Mouse (Mus musculus): ENCODE measurements around the gene Fxyd3. TPM values are rescaled to one million over a fixed set of nuclear protein-coding genes. Genes with fewer than 3 reads are reported as not detected.

Fxyd3 gene
- polyA plus RNA-seq, 1 experiment from 2014 or later = 70.8 TPM

GRCm38 (mm10) chr7:31059919-31060620 is 16.4 kb downstream of the Fxyd3 start:
- ATAC-seq = no peak
- H3K4me2 ChIP-seq (replicated peaks) = no peak overlapping the region
- H3K36me3 ChIP-seq = no peaks in the 10 kb centered on the region
- H3K9me3 ChIP-seq = no peaks in the 10 kb centered on the region
- H3K27me3 ChIP-seq (replicated peaks) = no peaks in the 10 kb centered on the region
- 69% methylated on average over 11 of the region's 11 CpGs for WGBS
- no peak overlapping the region for H3K4me3 ChIP-seq (replicated peaks)
- no peak overlapping the region for H3K27ac ChIP-seq
- H3K9ac ChIP-seq = no peak overlapping the region
- peaks cover 12% of the 10 kb centered on the region; the same call in 1 of the 2 replicates for H3K4me1 ChIP-seq (replicated peaks)

GRCm38 (mm10) chr7:31059108-31059507 is 17.4 kb downstream of the Fxyd3 start, which contains the start of gene Lgi4:
Gene Lgi4 (plus strand): TSS chr7:31059342.
- Histone ChIP-seq H3K9ac (no peak within 1 kb of the TSS), H3K9me3 (no peaks in the 10 kb centered on the region), H3K4me1 (replicated peaks) (peaks cover 19% of the 10 kb centered on the region), H3K4me2 (replicated peaks) (no peak within 1 kb of the TSS), H3K4me3 (replicated peaks) (no peak within 1 kb of the TSS), H3K27me3 (replicated peaks) (no peaks in the 10 kb centered on the region; the same call in 1 of the 2 replicates), H3K36me3 (no peaks in the 10 kb centered on the region), H3K27ac (no peak within 1 kb of the TSS)
- ATAC-seq = peak; percentile 60
- WGBS = 1% methylated on average over 2 of the region's 2 CpGs

GRCm38 (mm10) chr7:31058211-31058610 is 18.3 kb downstream of the Fxyd3 start:
- no peak for ATAC-seq
- Histone ChIP-seq H3K27me3 (replicated peaks) (peaks cover 3% of the 10 kb centered on the region; the same call in 1 of the 2 replicates), H3K9me3 (no peaks in the 10 kb centered on the region), H3K4me2 (replicated peaks) (no peak overlapping the region), H3K36me3 (no peaks in the 10 kb centered on the region), H3K27ac (no peak overlapping the region), H3K9ac (no peak overlapping the region), H3K4me1 (replicated peaks) (peaks cover 25% of the 10 kb centered on the region), H3K4me3 (replicated peaks) (no peak overlapping the region)
- 85% methylated on average over 6 of the region's 6 CpGs for WGBS

GRCm38 (mm10) chr7:31057730-31058129 is 18.8 kb downstream of the Fxyd3 start:
- Histone ChIP-seq H3K4me3 (replicated peaks) (no peak overlapping the region), H3K9me3 (no peaks in the 10 kb centered on the region), H3K27me3 (replicated peaks) (peaks cover 8% of the 10 kb centered on the region), H3K4me1 (replicated peaks) (peaks cover 30% of the 10 kb centered on the region), H3K9ac (no peak overlapping the region), H3K27ac (no peak overlapping the region), H3K4me2 (replicated peaks) (no peak overlapping the region), H3K36me3 (no peaks in the 10 kb centered on the region)
- WGBS = 75% methylated on average over 5 of the region's 5 CpGs
- ATAC-seq = no peak

GRCm38 (mm10) chr7:31057071-31057470 is 19.4 kb downstream of the Fxyd3 start, which contains the start of gene Fxyd1:
Gene Fxyd1 (minus strand): TSS chr7:31057199.
- no peaks in the 10 kb centered on the region for H3K36me3 ChIP-seq
- ATAC-seq = no peak
- H3K4me3 ChIP-seq (replicated peaks) = no peak within 1 kb of the TSS
- peaks cover 36% of the 10 kb centered on the region for H3K4me1 ChIP-seq (replicated peaks)
- peaks cover 15% of the 10 kb centered on the region for H3K27me3 ChIP-seq (replicated peaks)
- H3K9ac ChIP-seq = no peak within 1 kb of the TSS
- no peak within 1 kb of the TSS for H3K27ac ChIP-seq
- WGBS = 77% methylated on average over 2 of the region's 2 CpGs
- H3K4me2 ChIP-seq (replicated peaks) = no peak within 1 kb of the TSS
- no peaks in the 10 kb centered on the region for H3K9me3 ChIP-seq

GRCm38 (mm10) chr7:31056448-31056847 is 20.1 kb downstream of the Fxyd3 start:
- 72% methylated on average over 7 of the region's 7 CpGs for WGBS
- H3K4me3 ChIP-seq (replicated peaks) = no peak overlapping the region
- H3K27me3 ChIP-seq (replicated peaks) = peaks cover 21% of the 10 kb centered on the region
- no peaks in the 10 kb centered on the region for H3K36me3 ChIP-seq
- H3K9ac ChIP-seq = no peak overlapping the region
- H3K4me1 ChIP-seq (replicated peaks) = peaks cover 43% of the 10 kb centered on the region
- H3K4me2 ChIP-seq (replicated peaks) = no peak overlapping the region
- H3K9me3 ChIP-seq = no peaks in the 10 kb centered on the region
- no peak overlapping the region for H3K27ac ChIP-seq
- ATAC-seq = no peak

GRCm38 (mm10) chr7:31055883-31056282 is 20.6 kb downstream of the Fxyd3 start:
- Histone ChIP-seq H3K4me1 (replicated peaks) (peaks cover 48% of the 10 kb centered on the region), H3K27ac (no peak overlapping the region), H3K9me3 (no peaks in the 10 kb centered on the region), H3K36me3 (no peaks in the 10 kb centered on the region), H3K4me3 (replicated peaks) (no peak overlapping the region), H3K4me2 (replicated peaks) (no peak overlapping the region), H3K9ac (no peak overlapping the region), H3K27me3 (replicated peaks) (peaks cover 27% of the 10 kb centered on the region)
- ATAC-seq = no peak
- whole genome bisulfite sequencing = 21% methylated on average over 3 of the region's 4 CpGs

- H3K4me3 ChIP-seq (replicated peaks) = peak overlapping the region; percentile 34
- H3K4me2 ChIP-seq (replicated peaks) = peak overlapping the region; percentile 54
- ATAC-seq = peak; percentile 79
- H3K9me3 ChIP-seq = no peaks in the 10 kb centered on the region
- no peaks in the 10 kb centered on the region for H3K36me3 ChIP-seq
- peaks cover 53% of the 10 kb centered on the region for H3K4me1 ChIP-seq (replicated peaks)
- peak overlapping the region; percentile 30 for H3K9ac ChIP-seq
- H3K27ac ChIP-seq = peak overlapping the region; percentile 71
- H3K27me3 ChIP-seq (replicated peaks) = peaks cover 31% of the 10 kb centered on the region
- WGBS = 15% methylated on average over 10 of the region's 10 CpGs
Observed at GRCm38 (mm10) chr7:31055354-31055824, 21.1 kb downstream of the Fxyd3 start.

- Histone ChIP-seq H3K27ac (peak overlapping the region; percentile 71), H3K9ac (peak overlapping the region; percentile 30; the same call in 1 of the 2 replicates), H3K9me3 (no peaks in the 10 kb centered on the region), H3K36me3 (no peaks in the 10 kb centered on the region), H3K27me3 (replicated peaks) (peaks cover 37% of the 10 kb centered on the region), H3K4me3 (replicated peaks) (peak overlapping the region; percentile 34), H3K4me2 (replicated peaks) (peak overlapping the region; percentile 54), H3K4me1 (replicated peaks) (peaks cover 59% of the 10 kb centered on the region)
- WGBS = 51% methylated on average over 11 of the region's 11 CpGs
- ATAC-seq = no peak
Observed at GRCm38 (mm10) chr7:31054661-31055320, 21.7 kb downstream of the Fxyd3 start.

GRCm38 (mm10) chr7:31053882-31054447 is 22.5 kb downstream of the Fxyd3 start:
- no peak for ATAC-seq
- Histone ChIP-seq H3K4me3 (replicated peaks) (no peak overlapping the region), H3K4me1 (replicated peaks) (peaks cover 59% of the 10 kb centered on the region)

GRCm38 (mm10) chr7:31052636-31053434 is 23.7 kb downstream of the Fxyd3 start:
- ATAC-seq = peak; percentile 28
- Histone ChIP-seq H3K9me3 (no peaks in the 10 kb centered on the region), H3K27me3 (replicated peaks) (peaks cover 44% of the 10 kb centered on the region), H3K9ac (no peak overlapping the region), H3K4me1 (replicated peaks) (peaks cover 57% of the 10 kb centered on the region), H3K4me3 (replicated peaks) (peak overlapping the region; percentile 14), H3K4me2 (replicated peaks) (peak overlapping the region; percentile 49), H3K27ac (no peak overlapping the region), H3K36me3 (no peaks in the 10 kb centered on the region)
- 5% methylated on average over 34 of the region's 34 CpGs for WGBS

More at GRCm38 (mm10) chr7:31053882-31054447, 22.5 kb downstream of the Fxyd3 start:
- H3K36me3 ChIP-seq = no peaks in the 10 kb centered on the region
- no peak overlapping the region for H3K27ac ChIP-seq
- WGBS = 34% methylated on average over 10 of the region's 10 CpGs
- H3K9ac ChIP-seq = no peak overlapping the region
- peaks cover 44% of the 10 kb centered on the region for H3K27me3 ChIP-seq (replicated peaks)
- H3K9me3 ChIP-seq = no peaks in the 10 kb centered on the region
- peak overlapping the region; percentile 49; the same call in 1 of the 2 replicates for H3K4me2 ChIP-seq (replicated peaks)
